Mouse (Mus musculus) megakaryocyte, embryonic 14.5 days (primary cell): ENCODE results near the gene Hoxd10.

ENCODE experiments used
- FLI1 ChIP-seq: IDR thresholded peaks from 2 replicates; pipeline ENCODE4 v1.6.1; 2012; ENCODE audit warnings: low read length, inconsistent platforms, mixed read lengths
- GATA1 ChIP-seq: IDR thresholded peaks from 3 replicates; pipeline ENCODE4 v1.6.1; 2012; ENCODE audit warnings: mixed read lengths, low read length, inconsistent platforms, borderline replicate concordance

DNA sequence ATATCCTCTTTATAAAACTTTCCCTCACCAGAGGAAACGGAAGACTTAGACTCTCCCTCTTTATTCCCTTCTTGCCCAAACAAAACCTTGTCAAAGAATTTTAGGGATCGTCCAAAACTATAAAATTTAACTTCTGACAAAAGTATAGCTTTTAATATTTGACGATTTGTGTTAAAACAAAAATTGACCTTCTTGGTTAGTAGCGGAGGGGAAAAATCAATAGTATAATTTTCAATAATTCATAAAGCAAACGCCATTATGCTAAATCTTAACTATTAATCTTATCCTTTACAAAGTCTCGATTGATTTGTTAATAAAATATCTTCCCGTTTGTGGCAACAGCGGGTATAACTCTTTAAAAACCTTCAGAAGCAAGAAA, 1.4 kb upstream of the Hoxd10 start:
- TF ChIP-seq GATA1 (no peak), FLI1 (no peak)
